20 mouse cellular contexts compared by ENCODE assay signal in the genomic region with DNA sequence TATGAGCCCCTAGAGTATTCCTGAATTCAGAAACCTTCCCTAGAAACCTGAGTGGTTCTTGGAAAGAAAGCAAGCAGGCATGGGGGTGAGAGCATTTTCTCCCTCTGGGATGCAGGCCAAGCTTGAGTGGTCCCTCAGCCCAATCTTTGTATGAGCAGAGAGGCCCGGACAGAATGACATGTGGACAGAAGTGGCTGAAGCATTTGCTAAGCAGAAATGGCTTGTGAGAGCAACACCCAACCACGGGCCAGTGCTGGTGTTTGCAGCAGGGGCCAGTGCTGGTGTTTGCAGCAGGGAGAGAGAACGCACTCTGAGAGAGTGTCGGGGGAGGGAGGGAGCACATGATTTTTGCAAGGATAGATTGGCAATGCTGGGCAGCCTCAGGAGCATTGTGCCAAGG.
DNase-seq lines count a peak whose midpoint lies in the region; ATAC-seq and TF ChIP-seq lines count a peak whose summit lies in the region.
"Had no signal": no experiment of that assay in that cellular context is flagged by ENCODE, and none has a peak within 500 bp of the region (broad histone marks: within the 10 kb centered on the region; RNA-seq: fewer than 3 reads in every experiment).

No protein-coding gene starts in this region.

- H3K27ac ChIP-seq in heart, embryonic 12.5 days (ENCODE audit: poor library complexity, severe bottlenecking): peak overlapping the region; percentile 5; the same call in 1 of the 2 replicates
- no peak overlapping the region for H3K27ac ChIP-seq in lung, embryonic 16.5 days (ENCODE audit: low read length)
- H3K27ac ChIP-seq in embryonic fibroblast, embryonic 13.5 days (ENCODE audit: insufficient read depth, low read length): peak overlapping the region; percentile 54; the same call in 1 of the 2 replicates
- H3K27ac ChIP-seq: embryonic facial prominence, embryonic 12.5 days; layer of hippocampus, adult 2 months; left cerebral cortex, adult 2 months; liver, embryonic 12.5 days; macrophage; midbrain, embryonic 12.5 days had no signal

- TF ChIP-seq POLR2A in embryonic fibroblast, embryonic 13.5 days (IDR thresholded peaks at IDR 0.05; ENCODE audit: low read depth, low read length): no peak

- 27% methylated on average over 4 of the region's 4 CpGs for WGBS in heart, embryonic 12.5 days
- WGBS in lung, embryonic 16.5 days: 38% methylated on average over 4 of the region's 4 CpGs

- no peaks in the 10 kb centered on the region for H3K36me3 ChIP-seq in heart, embryonic 12.5 days
- no peaks in the 10 kb centered on the region for H3K36me3 ChIP-seq in lung, embryonic 16.5 days (ENCODE audit: control insufficient read depth, insufficient read depth, low read length)
- H3K36me3 ChIP-seq: embryonic facial prominence, embryonic 12.5 days; G1E; liver, embryonic 12.5 days; midbrain, embryonic 12.5 days had no signal

- peaks cover 17% of the 10 kb centered on the region; the same call in 1 of the 2 replicates for H3K27me3 ChIP-seq in heart, embryonic 12.5 days (replicated peaks)
- H3K27me3 ChIP-seq in lung, embryonic 16.5 days (ENCODE audit: control insufficient read depth, insufficient read depth, low read depth, low read length): no peaks in the 10 kb centered on the region
- H3K27me3 ChIP-seq: embryonic facial prominence, embryonic 12.5 days; liver, embryonic 12.5 days; midbrain, embryonic 12.5 days had no signal

- ATAC-seq in heart, embryonic 12.5 days (ENCODE audit: insufficient number of reproducible peaks, low FRiP score): no peak
- ATAC-seq in lung, embryonic 16.5 days (ENCODE audit: low read depth): peak; percentile 73
- ATAC-seq: CD4-positive, CD25-positive, alpha-beta regulatory T cell, adult 4 months; liver, embryonic 12.5 days had no signal

- TF ChIP-seq CTCF in embryonic fibroblast, embryonic 13.5 days (IDR thresholded peaks at IDR 0.05; ENCODE audit: borderline replicate concordance, insufficient read depth, low read length): no peak

- H3K4me2 ChIP-seq in heart, embryonic 12.5 days: no peak overlapping the region
- H3K4me2 ChIP-seq in lung, embryonic 16.5 days (ENCODE audit: low read depth, low read length): no peak overlapping the region
- H3K4me2 ChIP-seq: embryonic facial prominence, embryonic 12.5 days; liver, embryonic 12.5 days; midbrain, embryonic 12.5 days had no signal

- intact Hi-C loops in heart, postnatal 36 days (cut with DNase I): no loop called here

- peaks cover 29% of the 10 kb centered on the region for H3K4me1 ChIP-seq in heart, embryonic 12.5 days (replicated peaks)
- no peaks in the 10 kb centered on the region for H3K4me1 ChIP-seq in lung, embryonic 16.5 days (replicated peaks; ENCODE audit: control insufficient read depth, insufficient read depth, low read length)
- peaks cover 22% of the 10 kb centered on the region for H3K4me1 ChIP-seq in embryonic fibroblast, embryonic 13.5 days (ENCODE audit: control insufficient read depth, insufficient read depth, low read length)
- H3K4me1 ChIP-seq: liver, embryonic 12.5 days had no signal

- no peak overlapping the region for H3K9ac ChIP-seq in heart, embryonic 12.5 days
- H3K9ac ChIP-seq in lung, embryonic 16.5 days (ENCODE audit: low read length): no peak overlapping the region
- H3K9ac ChIP-seq: embryonic facial prominence, embryonic 12.5 days; liver, embryonic 12.5 days; midbrain, embryonic 12.5 days had no signal

- no peak overlapping the region for H3K4me3 ChIP-seq in heart, embryonic 12.5 days
- H3K4me3 ChIP-seq in lung, embryonic 16.5 days (ENCODE audit: low read length): no peak overlapping the region
- H3K4me3 ChIP-seq in embryonic fibroblast, embryonic 13.5 days (ENCODE audit: insufficient read depth, low read length): no peak overlapping the region
- H3K4me3 ChIP-seq: embryonic facial prominence, embryonic 12.5 days; layer of hippocampus, adult 2 months; left cerebral cortex, adult 2 months; liver, embryonic 12.5 days; midbrain, embryonic 12.5 days; myocyte had no signal

- DNase-seq in heart, postnatal 36 days: no peak
- no peak for DNase-seq in lung, adult 18-20 months
- peak; percentile 86 for DNase-seq in NIH3T3 (ENCODE audit: low read depth)
- DNase-seq in cerebellum, adult 9-10 months: no peak
- DNase-seq: adrenal gland, adult 2 months; cerebellum, adult 18-20 months; kidney, adult 11 months; kidney, postnatal 10 days had no signal

- H3K9me3 ChIP-seq in heart, embryonic 12.5 days (replicated peaks): no peaks in the 10 kb centered on the region
- no peaks in the 10 kb centered on the region for H3K9me3 ChIP-seq in lung, embryonic 16.5 days (ENCODE audit: control insufficient read depth, low read length)
- H3K9me3 ChIP-seq: embryonic facial prominence, embryonic 12.5 days; liver, embryonic 12.5 days; midbrain, embryonic 12.5 days had no signal
